Mouse (Mus musculus): Measurements from ENCODE around the gene Ppp1r1a. TPM values are rescaled to one million over a fixed set of nuclear protein-coding genes. Genes with fewer than 3 reads are reported as not detected.

Gene Ppp1r1a
- polyA plus RNA-seq, 1 experiment, result 156 TPM

Other genes starting within 250 kb of the Ppp1r1a start
- 1.3 and 1.5 TPM in 2 replicates for gene Gpr84, start 227.4 kb downstream of the Ppp1r1a start, polyA plus RNA-seq (2012; rRNA removed)
- 46.3 and 46.5 TPM in 2 replicates for gene Zfp385a, start 197.9 kb downstream of the Ppp1r1a start, polyA plus RNA-seq (2012; rRNA removed)
- 2.2 and 2.9 TPM in 2 replicates for gene Itga5, start 171.2 kb downstream of the Ppp1r1a start, polyA plus RNA-seq (2012; rRNA removed)
- gene Gtsf1, start 107.5 kb downstream of the Ppp1r1a start, polyA plus RNA-seq (2012; rRNA removed), result 0.34 TPM in 1 of 2 replicates, not detected in the other
- not detected in 2 replicates for gene Gtsf2, start 89.5 kb downstream of the Ppp1r1a start, polyA plus RNA-seq (2012; rRNA removed)
- gene Nckap1l, start 84.2 kb downstream of the Ppp1r1a start, polyA plus RNA-seq (2012; rRNA removed), result 6.4 and 7.6 TPM in 2 replicates
- gene Pde1b, start 35.0 kb downstream of the Ppp1r1a start, polyA plus RNA-seq (2012; rRNA removed), result 150 and 159 TPM in 2 replicates
- gene Glycam1, start 27.1 kb upstream of the Ppp1r1a start, polyA plus RNA-seq (2012; rRNA removed), result 0.34 TPM in 1 of 2 replicates, not detected in the other
- gene Mucl1, start 217.5 kb upstream of the Ppp1r1a start, polyA plus RNA-seq (2012; rRNA removed), result not detected in 2 replicates